In genomic region chr1:59368649-59369319, GRCm38 (mm10) we compare ENCODE assay signal across 19 mouse cellular contexts.
DNase-seq lines count a peak whose midpoint lies in the region; ATAC-seq and TF ChIP-seq lines count a peak whose summit lies in the region.
"Had no signal": no experiment of that assay in that cellular context is flagged by ENCODE, and none has a peak within 500 bp of the region (broad histone marks: within the 10 kb centered on the region; RNA-seq: fewer than 3 reads in every experiment).

No protein-coding gene starts in this region.

- no peaks in the 10 kb centered on the region for H3K36me3 ChIP-seq in intestine, embryonic 14.5 days (ENCODE audit: control insufficient read depth, insufficient read depth, low read length)
- H3K36me3 ChIP-seq in intestine, postnatal 0 days (ENCODE audit: control insufficient read depth, insufficient read depth) = no peaks in the 10 kb centered on the region
- no peaks in the 10 kb centered on the region for H3K36me3 ChIP-seq in lung, embryonic 14.5 days (ENCODE audit: insufficient read depth)
- no peaks in the 10 kb centered on the region for H3K36me3 ChIP-seq in limb, embryonic 11.5 days (ENCODE audit: control insufficient read depth, insufficient read depth, low read length)
- H3K36me3 ChIP-seq: embryonic facial prominence, embryonic 10.5 days; heart, embryonic 12.5 days; hindbrain, embryonic 15.5 days; midbrain, embryonic 13.5 days had no signal

- ATAC-seq in intestine, embryonic 14.5 days (replicated peaks; ENCODE audit: low FRiP score, low TSS enrichment, low read depth) = peak; percentile 36; the same call in 1 of the 2 replicates
- ATAC-seq in intestine, postnatal 0 days = no peak
- ATAC-seq in lung, embryonic 14.5 days (ENCODE audit: insufficient read depth) = peak; percentile 86
- ATAC-seq in limb, embryonic 11.5 days (ENCODE audit: insufficient number of reproducible peaks, low FRiP score, low TSS enrichment, low read depth) = peak; percentile 51; the same call in 1 of the 2 replicates
- ATAC-seq: forebrain, embryonic 14.5 days had no signal

- H3K4me3 ChIP-seq in intestine, embryonic 14.5 days (ENCODE audit: low read depth, low read length) = no peak overlapping the region
- H3K4me3 ChIP-seq in intestine, postnatal 0 days (ENCODE audit: low read depth, low read length) = no peak overlapping the region
- H3K4me3 ChIP-seq in lung, embryonic 14.5 days (ENCODE audit: low read depth, low read length) = no peak overlapping the region
- H3K4me3 ChIP-seq in limb, embryonic 11.5 days (ENCODE audit: low read depth, low read length) = no peak overlapping the region
- H3K4me3 ChIP-seq: heart, embryonic 12.5 days; hindbrain, embryonic 15.5 days; midbrain, embryonic 13.5 days; myocyte had no signal

- 21% methylated on average over 10 of the region's 10 CpGs for WGBS in intestine, embryonic 14.5 days
- 31% methylated on average over 10 of the region's 10 CpGs for WGBS in intestine, postnatal 0 days
- 11% methylated on average over 10 of the region's 10 CpGs for WGBS in lung, embryonic 14.5 days
- 20% methylated on average over 10 of the region's 10 CpGs for WGBS in limb, embryonic 11.5 days

- no peaks in the 10 kb centered on the region for H3K9me3 ChIP-seq in intestine, embryonic 14.5 days (ENCODE audit: control insufficient read depth, low read length)
- no peaks in the 10 kb centered on the region for H3K9me3 ChIP-seq in intestine, postnatal 0 days (ENCODE audit: control insufficient read depth)
- H3K9me3 ChIP-seq in lung, embryonic 14.5 days (ENCODE audit: low read depth, low read length) = no peaks in the 10 kb centered on the region
- H3K9me3 ChIP-seq in limb, embryonic 11.5 days (ENCODE audit: control insufficient read depth, low read length) = no peaks in the 10 kb centered on the region
- H3K9me3 ChIP-seq: embryonic facial prominence, embryonic 10.5 days; heart, embryonic 12.5 days; hindbrain, embryonic 15.5 days; midbrain, embryonic 13.5 days had no signal

- intact Hi-C loops in left cerebral cortex, postnatal 25 days (cut with DNase I) = no loop called here

- no peaks in the 10 kb centered on the region for H3K27me3 ChIP-seq in intestine, embryonic 14.5 days (replicated peaks; ENCODE audit: control insufficient read depth, insufficient read depth, low read length)
- no peaks in the 10 kb centered on the region for H3K27me3 ChIP-seq in intestine, postnatal 0 days (replicated peaks; ENCODE audit: control insufficient read depth, insufficient read depth, low read length)
- H3K27me3 ChIP-seq in lung, embryonic 14.5 days (ENCODE audit: insufficient read depth, low read length) = no peaks in the 10 kb centered on the region
- no peaks in the 10 kb centered on the region for H3K27me3 ChIP-seq in limb, embryonic 11.5 days (ENCODE audit: control insufficient read depth, insufficient read depth, low read length)
- H3K27me3 ChIP-seq: hindbrain, embryonic 15.5 days; midbrain, embryonic 13.5 days had no signal

- peak overlapping the region; percentile 40; the same call in 1 of the 2 replicates for H3K27ac ChIP-seq in intestine, embryonic 14.5 days (ENCODE audit: low read depth)
- no peak overlapping the region for H3K27ac ChIP-seq in intestine, postnatal 0 days (ENCODE audit: low read depth, low read length)
- H3K27ac ChIP-seq in lung, embryonic 14.5 days (ENCODE audit: low read depth) = peak overlapping the region; percentile 74; the same call in 1 of the 2 replicates
- H3K27ac ChIP-seq in limb, embryonic 11.5 days (replicated peaks; ENCODE audit: low read depth, low read length) = no peak overlapping the region
- H3K27ac ChIP-seq: hindbrain, embryonic 15.5 days; midbrain, embryonic 13.5 days had no signal

- TF ChIP-seq CTCF in intestine, postnatal 0 days (IDR thresholded peaks at IDR 0.05; ENCODE audit: low read depth) = no peak
- TF ChIP-seq CTCF in lung, embryonic 14.5 days (IDR thresholded peaks at IDR 0.05; ENCODE audit: low read depth) = no peak

- DNase-seq in intestine, embryonic 14.5 days (ENCODE audit: low spot score) = no peak
- DNase-seq in lung, embryonic 14.5 days = peak; percentile 93
- no peak for DNase-seq in lung, adult 18-20 months
- DNase-seq in limb, embryonic 11.5 days (ENCODE audit: low spot score) = peak; percentile 34
- peak; percentile 11 for DNase-seq in lung, postnatal 14 days
- DNase-seq in left cerebral cortex, postnatal 25 days (ENCODE audit: low spot score in 2 of 2) = no peak
- no peak for DNase-seq in layer of hippocampus, postnatal 10 days (ENCODE audit: low spot score in 2 of 2)
- DNase-seq: cerebellum, adult 11-12 months; heart, postnatal 36 days; kidney, postnatal 25 days; layer of hippocampus, adult 9-11 months; thymus, adult 18-20 months had no signal

- H3K9ac ChIP-seq in intestine, embryonic 14.5 days (ENCODE audit: low read length) = no peak overlapping the region
- H3K9ac ChIP-seq in intestine, postnatal 0 days (ENCODE audit: low read depth, low read length) = no peak overlapping the region
- H3K9ac ChIP-seq in lung, embryonic 14.5 days = no peak overlapping the region
- no peak overlapping the region for H3K9ac ChIP-seq in limb, embryonic 11.5 days (ENCODE audit: low read length)
- H3K9ac ChIP-seq: heart, embryonic 12.5 days; hindbrain, embryonic 15.5 days; midbrain, embryonic 13.5 days had no signal

- peak overlapping the region; percentile 18; the same call in 1 of the 2 replicates for H3K4me2 ChIP-seq in intestine, embryonic 14.5 days (ENCODE audit: low read length)
- no peak overlapping the region for H3K4me2 ChIP-seq in intestine, postnatal 0 days (replicated peaks; ENCODE audit: low read depth)
- H3K4me2 ChIP-seq in lung, embryonic 14.5 days = peak overlapping the region; percentile 43
- no peak overlapping the region for H3K4me2 ChIP-seq in limb, embryonic 11.5 days (ENCODE audit: low read depth, severe bottlenecking)
- H3K4me2 ChIP-seq: hindbrain, embryonic 15.5 days; midbrain, embryonic 13.5 days had no signal

- H3K4me1 ChIP-seq in intestine, embryonic 14.5 days (replicated peaks; ENCODE audit: control insufficient read depth, insufficient read depth, low read length) = peaks cover 40% of the 10 kb centered on the region
- H3K4me1 ChIP-seq in intestine, postnatal 0 days (replicated peaks; ENCODE audit: control insufficient read depth, insufficient read depth, low read length) = no peaks in the 10 kb centered on the region; the same call in 1 of the 2 replicates
- H3K4me1 ChIP-seq in lung, embryonic 14.5 days (ENCODE audit: insufficient read depth) = peaks cover 24% of the 10 kb centered on the region
- peaks cover 8% of the 10 kb centered on the region; the same call in 1 of the 2 replicates for H3K4me1 ChIP-seq in limb, embryonic 11.5 days (ENCODE audit: control insufficient read depth, insufficient read depth, low read length)
- H3K4me1 ChIP-seq: hindbrain, embryonic 15.5 days had no signal

Comparison
In these comparisons a context has a peak if more than half of its experiments do, and no peak if none do; other contexts are left out.
1. DNase-seq: peak in lung, embryonic 14.5 days (single experiment), limb, embryonic 11.5 days (single experiment) and lung, postnatal 14 days (single experiment); none in intestine, embryonic 14.5 days (single experiment), lung, adult 18-20 months (0 of 2), left cerebral cortex, postnatal 25 days (0 of 2) and layer of hippocampus, postnatal 10 days (0 of 2).
2. H3K27ac ChIP-seq: peak in intestine, embryonic 14.5 days (single experiment) and lung, embryonic 14.5 days (single experiment); none in intestine, postnatal 0 days (single experiment) and limb, embryonic 11.5 days (single experiment).
3. H3K4me2 ChIP-seq: peak in intestine, embryonic 14.5 days (single experiment) and lung, embryonic 14.5 days (single experiment); none in intestine, postnatal 0 days (single experiment) and limb, embryonic 11.5 days (single experiment).